Mouse (Mus musculus) inflammation-experienced regulatory T-cells, adult 6 months (primary cell): ENCODE results near the gene Zyg11a. TPM values are rescaled to one million over a fixed set of nuclear protein-coding genes. Genes with fewer than 3 reads are reported as not detected.
"Not testable (repeated sequence)": the region's sequence is repeated elsewhere in the genome, so short reads cannot be mapped to it uniquely, and the experiment has no call there.

Source experiments
- ATAC-seq: one replicate; pipeline ENCODE4 v1.8.0; 2017
- polyA plus RNA-seq, 3 experiments: library from polyadenylated mRNA; unstranded; fragments of 100-300 nt; shearing (Covaris generic); gene quantifications; one replicate each; pipeline ENCODE4 v1.2.1; 2017

The Zyg11a gene
- not detected for polyA plus RNA-seq

DNA sequence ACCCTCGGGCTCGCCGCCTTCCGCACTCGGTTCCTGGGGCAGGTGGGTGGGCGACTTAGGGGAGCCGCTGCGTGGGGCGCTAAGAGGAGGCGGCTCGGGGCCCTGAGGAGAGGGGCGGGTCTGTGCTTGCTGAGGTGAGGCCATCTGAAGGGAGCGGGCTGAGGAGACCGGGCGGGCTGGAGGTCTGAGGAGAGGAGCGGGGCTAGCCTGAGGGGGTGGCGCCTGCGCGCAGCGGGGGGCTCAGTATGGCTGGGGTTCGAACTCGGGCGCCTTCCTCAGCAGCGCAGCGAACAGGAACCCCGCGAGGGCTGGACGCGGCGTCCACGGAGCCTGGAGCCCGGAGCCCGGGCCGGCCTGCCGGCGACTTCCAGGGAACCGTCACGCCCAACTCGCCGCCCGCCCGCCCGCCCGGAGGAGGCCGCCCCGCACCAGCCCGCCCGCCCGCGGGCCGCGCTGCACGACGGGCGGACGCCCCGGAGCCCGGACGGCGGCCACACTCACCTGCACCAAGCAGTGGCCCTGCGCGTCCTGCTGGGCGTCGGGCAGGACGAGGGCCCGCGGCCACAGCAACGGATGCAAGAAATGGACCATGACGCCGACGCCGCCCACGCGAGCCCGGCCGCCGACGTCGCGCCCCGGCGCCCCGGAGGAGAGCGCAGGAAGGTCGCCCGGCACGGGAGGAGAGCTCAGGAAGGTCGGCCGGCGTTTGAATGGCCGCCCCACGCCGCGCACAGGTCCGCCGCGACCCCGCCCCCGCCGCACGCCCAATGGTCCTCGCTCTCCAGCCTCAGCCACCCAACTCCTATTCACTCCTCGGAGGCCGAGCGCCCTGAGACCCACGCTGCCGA lies at the start of gene Zyg11a:
Zyg11a (minus strand) TSS at position 717 of the 848 bp plus-strand sequence.
- ATAC-seq: no peak

DNA sequence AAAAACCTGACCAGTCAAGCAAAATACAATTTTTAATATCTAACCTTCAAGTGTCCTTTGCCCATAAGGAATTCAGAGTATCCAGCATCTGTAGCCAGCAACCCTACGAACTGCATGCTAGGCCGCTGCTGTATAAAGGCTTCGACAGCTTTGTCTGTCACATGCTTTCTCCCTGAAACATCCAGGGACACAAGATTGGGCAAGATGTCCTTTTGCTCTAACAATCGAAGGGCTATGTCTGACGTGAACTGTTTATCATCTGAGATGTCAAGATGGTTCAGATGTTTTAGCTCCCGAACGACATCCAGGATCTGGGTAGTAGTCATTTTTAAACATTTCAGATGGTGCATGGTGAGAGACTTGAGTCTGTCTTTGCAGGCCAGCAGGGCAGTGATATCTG lies 47.9 kb upstream of the Zyg11a start:
- no peak for ATAC-seq

DNA sequence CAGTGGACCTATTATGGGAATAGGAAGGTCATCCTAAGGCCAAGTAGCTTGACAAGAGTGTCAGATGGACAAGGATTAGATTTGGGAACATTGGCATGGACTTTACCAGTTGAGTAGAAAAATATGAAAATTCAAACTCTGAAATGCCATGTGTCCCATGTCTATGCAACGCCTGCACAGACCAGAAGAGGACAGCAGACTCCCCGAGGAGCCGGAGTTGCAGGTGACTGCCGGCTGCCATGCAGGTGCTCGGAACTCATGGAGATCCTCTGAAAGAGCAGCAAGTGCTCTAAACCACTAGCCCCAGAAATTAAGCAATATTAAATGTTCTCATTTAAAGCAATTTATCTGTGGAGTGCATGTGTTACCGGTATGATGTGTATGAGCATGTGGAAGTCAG lies 35.5 kb upstream of the Zyg11a start:
- no peak for ATAC-seq

DNA sequence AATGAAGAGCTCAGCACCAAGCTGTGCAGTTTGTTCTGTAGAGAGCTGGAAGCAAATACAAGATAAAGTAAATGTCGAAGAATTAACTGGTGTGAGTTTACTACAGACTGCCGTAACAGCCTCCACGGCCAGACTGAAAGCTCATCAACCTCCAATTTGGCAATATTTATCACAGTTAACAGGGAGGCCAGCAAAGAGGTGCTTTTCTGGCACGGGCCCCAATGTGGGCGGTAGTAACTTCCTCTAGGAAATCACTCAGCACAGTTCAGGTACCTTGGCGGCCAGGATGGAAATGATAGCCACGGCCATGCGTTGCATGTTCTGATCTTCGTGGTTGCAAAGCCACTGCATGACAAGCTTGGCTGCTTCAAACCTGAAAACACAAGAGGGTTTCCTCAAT lies 32.7 kb upstream of the Zyg11a start:
- ATAC-seq: no peak

- ATAC-seq: no peak
Observed at GRCm38 (mm10) chr4:108249314-108249713, 31.5 kb upstream of the Zyg11a start.

- ATAC-seq: no peak
Observed at GRCm38 (mm10) chr4:108233654-108234053, 15.8 kb upstream of the Zyg11a start.

GRCm38 (mm10) chr4:108225341-108225872 lies 7.6 kb upstream of the Zyg11a start:
- no peak for ATAC-seq

GRCm38 (mm10) chr4:108222507-108222906 lies 4.7 kb upstream of the Zyg11a start:
- ATAC-seq: no peak

GRCm38 (mm10) chr4:108219019-108219418 lies 1.2 kb upstream of the Zyg11a start:
- no peak for ATAC-seq

- no peak for ATAC-seq
Observed at GRCm38 (mm10) chr4:108213023-108213422, 4.8 kb downstream of the Zyg11a start.

GRCm38 (mm10) chr4:108204629-108205028 lies 13.2 kb downstream of the Zyg11a start:
- no peak for ATAC-seq

- ATAC-seq: no peak
Observed at GRCm38 (mm10) chr4:108199236-108199635, 18.6 kb downstream of the Zyg11a start.

- no peak for ATAC-seq
Observed at GRCm38 (mm10) chr4:108196277-108196855, 21.5 kb downstream of the Zyg11a start.

DNA sequence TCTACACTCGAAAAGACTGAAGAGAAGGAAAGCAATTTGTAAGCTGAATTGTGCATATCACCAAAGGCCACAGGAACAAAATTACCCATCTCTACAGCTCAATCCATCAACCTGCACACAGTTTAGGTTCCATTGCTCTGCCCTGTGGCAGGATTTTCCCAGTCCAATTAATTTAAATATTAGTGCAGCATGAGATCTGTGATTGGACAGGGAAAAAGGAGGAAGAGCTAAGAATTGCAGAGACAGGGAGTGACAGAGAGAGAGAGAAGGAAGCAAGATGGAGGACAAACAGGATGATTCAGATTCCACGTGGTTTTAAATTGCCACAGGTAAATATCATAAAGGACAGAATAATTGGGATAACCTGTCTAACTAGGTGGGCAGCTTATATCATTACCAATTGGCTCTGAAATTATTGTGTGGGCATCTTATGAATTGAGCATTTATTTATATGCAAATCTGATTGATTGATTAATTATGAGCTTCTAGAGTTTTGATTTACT lies 25.0 kb downstream of the Zyg11a start:
- ATAC-seq: no peak

GRCm38 (mm10) chr4:108182278-108182677 lies 35.6 kb downstream of the Zyg11a start:
- no peak for ATAC-seq

GRCm38 (mm10) chr4:108168056-108168455 lies 49.8 kb downstream of the Zyg11a start:
- ATAC-seq: no peak

DNA sequence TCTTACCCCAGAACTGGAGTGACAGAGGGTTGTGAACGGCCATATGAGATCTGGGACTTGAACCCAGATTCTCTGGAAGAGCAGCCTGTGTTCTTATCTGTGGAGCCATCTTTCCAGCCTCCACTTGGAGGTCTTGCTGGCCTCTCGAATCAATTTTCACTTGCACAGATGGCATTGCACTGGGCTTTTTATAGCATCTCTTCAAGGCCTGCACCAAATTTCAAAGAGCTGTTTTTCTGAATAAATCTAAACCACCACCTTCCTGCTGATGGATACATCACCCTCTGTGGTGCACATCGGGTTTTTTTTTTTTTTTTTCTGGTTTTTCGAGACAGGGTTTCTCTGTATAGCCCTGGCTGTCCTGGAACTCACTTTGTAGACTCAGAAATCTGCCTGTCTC lies 51.0 kb downstream of the Zyg11a start:
- ATAC-seq: no peak

GRCm38 (mm10) chr4:108165152-108165895 lies 52.5 kb downstream of the Zyg11a start, which contains the start of gene Echdc2:
Echdc2 (plus strand) TSS chr4:108165437.
- ATAC-seq: no peak

GRCm38 (mm10) chr4:108163291-108163690 lies 54.6 kb downstream of the Zyg11a start:
- no peak for ATAC-seq

- no peak for ATAC-seq
Observed at GRCm38 (mm10) chr4:108161936-108162335, 55.9 kb downstream of the Zyg11a start.

GRCm38 (mm10) chr4:108155141-108155540 lies 62.7 kb downstream of the Zyg11a start:
- ATAC-seq: not testable (repeated sequence)

DNA sequence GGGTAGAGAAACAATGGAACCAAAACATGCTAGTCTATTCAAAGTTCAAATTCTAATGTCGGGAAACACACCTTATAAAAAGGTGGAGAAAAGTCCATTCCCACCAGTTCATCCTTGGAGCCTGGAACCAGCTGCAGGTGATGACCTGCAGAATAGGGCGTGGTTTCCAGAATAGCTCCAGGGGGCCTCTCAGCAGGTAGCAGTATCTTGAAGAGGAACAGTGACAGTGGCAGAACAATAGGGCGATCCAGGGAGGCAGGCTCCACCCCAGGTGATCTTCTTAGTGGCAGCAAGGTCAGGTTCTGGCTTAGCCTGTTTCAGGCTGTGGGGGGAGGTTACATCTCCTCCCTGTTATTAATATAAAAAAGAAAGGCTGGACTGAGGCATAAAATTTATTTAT lies 72.3 kb downstream of the Zyg11a start:
- not testable (repeated sequence) for ATAC-seq

- ATAC-seq: no peak
Observed at GRCm38 (mm10) chr4:108144880-108145279, 73.0 kb downstream of the Zyg11a start, which contains the start of gene Scp2. Scp2 (minus strand) TSS chr4:108144998.
